Mouse (Mus musculus) liver, embryonic 14.5 days (tissue): ENCODE data around the gene Rsph10b.

ENCODE experiments used
- CTCF ChIP-seq: IDR thresholded peaks from 2 replicates; pipeline ENCODE4 v1.5.1; 2016; ENCODE audit warnings: antibody characterized with exemption, low read depth, control low read depth
- EP300 ChIP-seq: IDR thresholded peaks from 2 replicates; pipeline ENCODE4 v1.6.1; 2016; ENCODE audit warnings: antibody characterized with exemption, low read depth

DNA sequence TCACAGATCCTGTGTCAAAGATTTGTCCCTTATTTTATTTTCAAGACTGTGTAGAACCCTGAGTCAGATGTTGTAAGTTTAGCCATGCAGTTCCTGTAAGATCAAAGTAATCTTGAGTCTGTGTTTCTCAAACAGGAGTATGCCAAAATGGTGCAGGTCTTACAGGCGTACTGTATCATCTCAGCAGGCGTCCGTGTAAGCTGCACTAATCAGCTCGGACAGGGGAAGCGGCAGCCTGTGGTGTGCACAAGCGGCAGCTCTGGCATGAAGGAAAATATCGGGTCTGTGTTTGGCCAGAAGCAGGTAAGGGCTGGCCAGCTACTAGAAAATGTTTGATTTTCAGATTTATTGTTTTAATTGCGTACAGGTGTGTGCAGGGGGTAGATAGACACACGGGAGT is 16.6 kb upstream of the Rsph10b start:
- TF ChIP-seq CTCF = no peak
- TF ChIP-seq EP300 = no peak
